Mouse (Mus musculus) forebrain, embryonic 16.5 days (tissue): ENCODE measurements around the gene Olfr996. TPM values are rescaled to one million over a fixed set of nuclear protein-coding genes. Genes with fewer than 3 reads are reported as not detected.

Source experiments
- polyA plus RNA-seq: library from polyadenylated mRNA; unstranded; fragments of >200 nt; fragmentation: Nextera tagmentation; extraction: Ambion mirVana; gene quantifications from 2 replicates; pipeline ENCODE4 v1.2.1, GENCODE M21; 2015

Olfr996 gene
- polyA plus RNA-seq, 1 experiment from 2014 or later: not detected

Other genes with a start within 250 kb of the Olfr996 start
- not detected in 2 replicates for gene Olfr987, start 239.9 kb upstream of the Olfr996 start, polyA plus RNA-seq
- not detected in 2 replicates for gene Olfr988, start 216.0 kb upstream of the Olfr996 start, polyA plus RNA-seq
- not detected in 2 replicates for gene Olfr992, start 169.7 kb upstream of the Olfr996 start, polyA plus RNA-seq
- not detected in 2 replicates for gene Olfr993, start 164.3 kb upstream of the Olfr996 start, polyA plus RNA-seq
- gene Olfr994, start 142.8 kb upstream of the Olfr996 start, polyA plus RNA-seq: not detected in 2 replicates
- not detected in 2 replicates for gene Olfr995, start 135.6 kb upstream of the Olfr996 start, polyA plus RNA-seq
- gene 4833423E24Rik, start 60.2 kb upstream of the Olfr996 start, polyA plus RNA-seq: 0.15 TPM in 1 of 2 replicates, not detected in the other
- gene Olfr998, start 9.7 kb downstream of the Olfr996 start, polyA plus RNA-seq: not detected in 2 replicates
- gene Olfr1000, start 32.7 kb downstream of the Olfr996 start, polyA plus RNA-seq: not detected in 2 replicates
- not detected in 2 replicates for gene Olfr1002, start 71.5 kb downstream of the Olfr996 start, polyA plus RNA-seq
- not detected in 2 replicates for gene Olfr154, start 85.2 kb downstream of the Olfr996 start, polyA plus RNA-seq
- gene Olfr1006, start 99.6 kb downstream of the Olfr996 start, polyA plus RNA-seq: not detected in 2 replicates
- gene Olfr1008, start 110.2 kb downstream of the Olfr996 start, polyA plus RNA-seq: not detected in 2 replicates
- not detected in 2 replicates for gene Olfr1009, start 136.2 kb downstream of the Olfr996 start, polyA plus RNA-seq
- gene Olfr1012, start 183.6 kb downstream of the Olfr996 start, polyA plus RNA-seq: not detected in 2 replicates
- not detected in 2 replicates for gene Olfr1013, start 187.9 kb downstream of the Olfr996 start, polyA plus RNA-seq
- gene Olfr1014, start 193.5 kb downstream of the Olfr996 start, polyA plus RNA-seq: not detected in 2 replicates
- gene Olfr1015, start 202.8 kb downstream of the Olfr996 start, polyA plus RNA-seq: not detected in 2 replicates
- not detected in 2 replicates for gene Olfr1016, start 223.3 kb downstream of the Olfr996 start, polyA plus RNA-seq
- not detected in 2 replicates for gene Olfr1018, start 239.3 kb downstream of the Olfr996 start, polyA plus RNA-seq